ENCODE assay signal across 22 mouse cellular contexts in the genomic region with DNA sequence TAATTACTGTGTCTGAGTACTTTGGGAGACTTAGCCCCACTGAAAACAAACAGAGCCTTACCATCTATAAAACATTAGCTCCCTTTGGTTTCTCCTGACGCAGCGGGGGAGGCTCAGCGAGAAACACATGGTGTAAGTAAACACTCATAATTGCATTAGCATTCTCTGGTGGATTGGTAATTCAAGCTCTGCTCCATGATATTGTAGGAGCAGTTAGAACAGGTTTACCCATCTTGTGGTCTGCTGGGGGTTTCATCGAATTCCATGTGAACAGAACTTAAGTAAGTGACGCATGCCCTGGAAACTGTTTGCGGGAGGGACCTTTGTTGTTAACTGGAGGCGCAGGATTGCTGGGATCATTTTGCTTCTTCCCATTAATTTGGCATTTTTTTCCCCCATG.
DNase-seq lines count a peak whose midpoint lies in the region; ATAC-seq lines count a peak whose summit lies in the region.
"Had no signal": no experiment of that assay in that cellular context is flagged by ENCODE, and none has a peak within 500 bp of the region (broad histone marks: within the 10 kb centered on the region; RNA-seq: fewer than 3 reads in every experiment).

No protein-coding gene starts in this region.

- no peaks in the 10 kb centered on the region for H3K36me3 ChIP-seq in embryonic facial prominence, embryonic 10.5 days (replicated peaks)
- H3K36me3 ChIP-seq in embryonic facial prominence, embryonic 14.5 days (ENCODE audit: control insufficient read depth, insufficient read depth, low read length), result no peaks in the 10 kb centered on the region
- H3K36me3 ChIP-seq in hindbrain, embryonic 16.5 days (ENCODE audit: control insufficient read depth, insufficient read depth, low read length), result no peaks in the 10 kb centered on the region
- H3K36me3 ChIP-seq: forebrain, embryonic 15.5 days; G1E; heart, embryonic 15.5 days had no signal

- WGBS in embryonic facial prominence, embryonic 10.5 days, result 61% methylated on average over 7 of the region's 7 CpGs
- 41% methylated on average over 7 of the region's 7 CpGs for WGBS in embryonic facial prominence, embryonic 14.5 days
- 79% methylated on average over 7 of the region's 7 CpGs for WGBS in hindbrain, embryonic 16.5 days

- peak; percentile 82 for ATAC-seq in embryonic facial prominence, embryonic 14.5 days (ENCODE audit: low read depth)
- no peak for ATAC-seq in hindbrain, embryonic 16.5 days
- ATAC-seq: CD4-positive, CD25-positive, alpha-beta regulatory T cell, adult 4 months; forebrain, embryonic 15.5 days had no signal

- H3K4me2 ChIP-seq in embryonic facial prominence, embryonic 14.5 days (ENCODE audit: low read depth, low read length), result no peak overlapping the region
- no peak overlapping the region for H3K4me2 ChIP-seq in hindbrain, embryonic 16.5 days (ENCODE audit: low read length)
- H3K4me2 ChIP-seq: forebrain, embryonic 15.5 days; heart, embryonic 11.5 days; heart, embryonic 15.5 days; hindbrain, embryonic 14.5 days had no signal

- H3K27me3 ChIP-seq in embryonic facial prominence, embryonic 10.5 days (replicated peaks; ENCODE audit: low read depth, poor library complexity, severe bottlenecking), result no peaks in the 10 kb centered on the region
- H3K27me3 ChIP-seq in embryonic facial prominence, embryonic 14.5 days (replicated peaks; ENCODE audit: control insufficient read depth, insufficient read depth, low read length), result no peaks in the 10 kb centered on the region
- H3K27me3 ChIP-seq in hindbrain, embryonic 16.5 days (replicated peaks; ENCODE audit: control insufficient read depth, insufficient read depth, low read length), result no peaks in the 10 kb centered on the region
- H3K27me3 ChIP-seq: forebrain, embryonic 15.5 days; heart, embryonic 15.5 days had no signal

- no peaks in the 10 kb centered on the region for H3K9me3 ChIP-seq in embryonic facial prominence, embryonic 10.5 days
- H3K9me3 ChIP-seq in embryonic facial prominence, embryonic 14.5 days (ENCODE audit: control insufficient read depth, low read length), result no peaks in the 10 kb centered on the region
- no peaks in the 10 kb centered on the region for H3K9me3 ChIP-seq in hindbrain, embryonic 16.5 days (ENCODE audit: control insufficient read depth, low read length)
- H3K9me3 ChIP-seq: forebrain, embryonic 15.5 days; G1E; heart, embryonic 15.5 days had no signal

- peak; percentile 9 for DNase-seq in embryo, embryonic 10 days (ENCODE audit: low spot score)
- DNase-seq in embryo, embryonic 11 days, result no peak
- peak; percentile 13 to 17 for DNase-seq in kidney, postnatal 4 days
- no peak for DNase-seq in kidney, adult 8-10 months
- DNase-seq in embryonic facial prominence, embryonic 10.5 days (ENCODE audit: low spot score), result peak; percentile 32
- peak; percentile 59 for DNase-seq in embryonic facial prominence, embryonic 14.5 days (ENCODE audit: low spot score)
- no peak for DNase-seq in cerebellum, adult 9-11 months
- DNase-seq: adrenal gland, adult 8-10 months; B cell, adult 2 months; cerebellum, adult 11 months; cerebellum, adult 8-10 months; cerebellum, postnatal 25 days; gastrocnemius, postnatal 14 days; heart, adult 2 months; heart, postnatal 14 days had no signal

- peaks cover 9% of the 10 kb centered on the region for H3K4me1 ChIP-seq in embryonic facial prominence, embryonic 10.5 days
- no peaks in the 10 kb centered on the region for H3K4me1 ChIP-seq in embryonic facial prominence, embryonic 14.5 days (ENCODE audit: control insufficient read depth, insufficient read depth, low read length)
- no peaks in the 10 kb centered on the region for H3K4me1 ChIP-seq in hindbrain, embryonic 16.5 days (ENCODE audit: control insufficient read depth, insufficient read depth, low read depth, low read length)
- H3K4me1 ChIP-seq: heart, embryonic 15.5 days had no signal

- H3K9ac ChIP-seq in embryonic facial prominence, embryonic 14.5 days (ENCODE audit: low read depth, low read length), result no peak overlapping the region
- H3K9ac ChIP-seq in hindbrain, embryonic 16.5 days (ENCODE audit: low read depth, low read length), result no peak overlapping the region
- H3K9ac ChIP-seq: forebrain, embryonic 15.5 days; heart, embryonic 15.5 days; hindbrain, embryonic 14.5 days had no signal

- no peak overlapping the region for H3K4me3 ChIP-seq in embryonic facial prominence, embryonic 10.5 days
- H3K4me3 ChIP-seq in embryonic facial prominence, embryonic 14.5 days (ENCODE audit: low read depth, low read length), result no peak overlapping the region
- H3K4me3 ChIP-seq in hindbrain, embryonic 16.5 days (ENCODE audit: low read length), result no peak overlapping the region
- H3K4me3 ChIP-seq: forebrain, embryonic 15.5 days; heart, adult 2 months; heart, embryonic 15.5 days had no signal

- no peak overlapping the region for H3K27ac ChIP-seq in embryonic facial prominence, embryonic 10.5 days (replicated peaks)
- H3K27ac ChIP-seq in embryonic facial prominence, embryonic 14.5 days (replicated peaks; ENCODE audit: low read depth, low read length), result no peak overlapping the region
- no peak overlapping the region for H3K27ac ChIP-seq in hindbrain, embryonic 16.5 days (ENCODE audit: low read depth, low read length)
- H3K27ac ChIP-seq: forebrain, embryonic 15.5 days; heart, adult 2 months; heart, embryonic 15.5 days; hindbrain, embryonic 14.5 days had no signal

Comparison
In these comparisons a context has a peak if more than half of its experiments do, and no peak if none do; other contexts are left out.
1. DNase-seq: peak in embryo, embryonic 10 days (single experiment), kidney, postnatal 4 days (2 of 2), embryonic facial prominence, embryonic 10.5 days (single experiment) and embryonic facial prominence, embryonic 14.5 days (single experiment); none in embryo, embryonic 11 days (single experiment), kidney, adult 8-10 months (0 of 2) and cerebellum, adult 9-11 months (single experiment).